Mouse (Mus musculus): ENCODE results near the gene Pcbp2. TPM values are rescaled to one million over a fixed set of nuclear protein-coding genes. Genes with fewer than 3 reads are reported as not detected.

Pcbp2 gene
- polyA plus RNA-seq, 1 experiment = 432 TPM

GRCm38 (mm10) chr15:102446448-102446847 is 23.9 kb upstream of the Pcbp2 start:
- H3K27ac ChIP-seq (ENCODE audit: insufficient read depth, low read length) = no peak overlapping the region
- no peak for TF ChIP-seq POLR2A (IDR thresholded peaks at IDR 0.05; ENCODE audit: extremely low read depth, insufficient read depth, low read length)
- TF ChIP-seq CTCF (IDR thresholded peaks at IDR 0.05; ENCODE audit: extremely low read depth, insufficient read depth, low read length) = no peak
- no peak overlapping the region for H3K4me3 ChIP-seq (ENCODE audit: insufficient read depth, low read length)
- H3K4me1 ChIP-seq (ENCODE audit: control insufficient read depth, insufficient read depth, low read length) = no peaks in the 10 kb centered on the region

- H3K4me3 ChIP-seq (ENCODE audit: insufficient read depth, low read length) = no peak overlapping the region
- no peak overlapping the region for H3K27ac ChIP-seq (ENCODE audit: insufficient read depth, low read length)
- TF ChIP-seq POLR2A (IDR thresholded peaks at IDR 0.05; ENCODE audit: extremely low read depth, insufficient read depth, low read length) (no peak), CTCF (IDR thresholded peaks at IDR 0.05; ENCODE audit: extremely low read depth, insufficient read depth, low read length) (no peak)
- H3K4me1 ChIP-seq (ENCODE audit: control insufficient read depth, insufficient read depth, low read length) = no peaks in the 10 kb centered on the region
Measured at GRCm38 (mm10) chr15:102449366-102449765, 21.0 kb upstream of the Pcbp2 start.

GRCm38 (mm10) chr15:102450928-102451327 is 19.4 kb upstream of the Pcbp2 start:
- Histone ChIP-seq H3K4me3 (ENCODE audit: insufficient read depth, low read length) (no peak overlapping the region), H3K4me1 (ENCODE audit: control insufficient read depth, insufficient read depth, low read length) (no peaks in the 10 kb centered on the region), H3K27ac (ENCODE audit: insufficient read depth, low read length) (no peak overlapping the region)
- TF ChIP-seq CTCF (IDR thresholded peaks at IDR 0.05; ENCODE audit: extremely low read depth, insufficient read depth, low read length) (no peak), POLR2A (IDR thresholded peaks at IDR 0.05; ENCODE audit: extremely low read depth, insufficient read depth, low read length) (no peak)

- TF ChIP-seq POLR2A (IDR thresholded peaks at IDR 0.05; ENCODE audit: extremely low read depth, insufficient read depth, low read length) = no peak
- TF ChIP-seq CTCF (IDR thresholded peaks at IDR 0.05; ENCODE audit: extremely low read depth, insufficient read depth, low read length) = no peak
- no peak overlapping the region for H3K27ac ChIP-seq (ENCODE audit: insufficient read depth, low read length)
- H3K4me1 ChIP-seq (ENCODE audit: control insufficient read depth, insufficient read depth, low read length) = no peaks in the 10 kb centered on the region
- H3K4me3 ChIP-seq (ENCODE audit: insufficient read depth, low read length) = no peak overlapping the region
Measured at GRCm38 (mm10) chr15:102451666-102452430, 18.5 kb upstream of the Pcbp2 start.

GRCm38 (mm10) chr15:102455993-102456392 is 14.3 kb upstream of the Pcbp2 start:
- TF ChIP-seq CTCF (IDR thresholded peaks at IDR 0.05; ENCODE audit: extremely low read depth, insufficient read depth, low read length) = peak; percentile 29
- no peak for TF ChIP-seq POLR2A (IDR thresholded peaks at IDR 0.05; ENCODE audit: extremely low read depth, insufficient read depth, low read length)
- no peaks in the 10 kb centered on the region for H3K4me1 ChIP-seq (ENCODE audit: control insufficient read depth, insufficient read depth, low read length)
- no peak overlapping the region for H3K27ac ChIP-seq (ENCODE audit: insufficient read depth, low read length)
- no peak overlapping the region for H3K4me3 ChIP-seq (ENCODE audit: insufficient read depth, low read length)

- Histone ChIP-seq H3K4me1 (ENCODE audit: control insufficient read depth, insufficient read depth, low read length) (no peaks in the 10 kb centered on the region), H3K4me3 (ENCODE audit: insufficient read depth, low read length) (peak overlapping the region; percentile 54; the same call in 1 of the 2 replicates), H3K27ac (ENCODE audit: insufficient read depth, low read length) (no peak overlapping the region)
- TF ChIP-seq CTCF (IDR thresholded peaks at IDR 0.05; ENCODE audit: extremely low read depth, insufficient read depth, low read length) (no peak), POLR2A (IDR thresholded peaks at IDR 0.05; ENCODE audit: extremely low read depth, insufficient read depth, low read length) (no peak)
Measured at GRCm38 (mm10) chr15:102458050-102458736, 12.1 kb upstream of the Pcbp2 start.

- Histone ChIP-seq H3K27ac (ENCODE audit: insufficient read depth, low read length) (no peak within 1 kb of the TSS), H3K4me1 (ENCODE audit: control insufficient read depth, insufficient read depth, low read length) (no peaks in the 10 kb centered on the region), H3K4me3 (ENCODE audit: insufficient read depth, low read length) (peak within 1 kb of the TSS; percentile 54)
- TF ChIP-seq POLR2A (IDR thresholded peaks at IDR 0.05; ENCODE audit: extremely low read depth, insufficient read depth, low read length) (peak; percentile 63; the same call in 1 of the 2 replicates), CTCF (IDR thresholded peaks at IDR 0.05; ENCODE audit: extremely low read depth, insufficient read depth, low read length) (peak; percentile 52)
Measured at GRCm38 (mm10) chr15:102458904-102459317, 11.4 kb upstream of the Pcbp2 start, which contains the start of gene Prr13. Gene Prr13, plus strand, starts transcription at chr15:102459028.

- Histone ChIP-seq H3K27ac (ENCODE audit: insufficient read depth, low read length) (no peak overlapping the region), H3K4me3 (ENCODE audit: insufficient read depth, low read length) (peak overlapping the region; percentile 54), H3K4me1 (ENCODE audit: control insufficient read depth, insufficient read depth, low read length) (no peaks in the 10 kb centered on the region)
- TF ChIP-seq CTCF (IDR thresholded peaks at IDR 0.05; ENCODE audit: extremely low read depth, insufficient read depth, low read length) = no peak
- no peak for TF ChIP-seq POLR2A (IDR thresholded peaks at IDR 0.05; ENCODE audit: extremely low read depth, insufficient read depth, low read length)
Measured at GRCm38 (mm10) chr15:102459381-102459780, 11.0 kb upstream of the Pcbp2 start.

- no peak overlapping the region for H3K27ac ChIP-seq (ENCODE audit: insufficient read depth, low read length)
- TF ChIP-seq POLR2A (IDR thresholded peaks at IDR 0.05; ENCODE audit: extremely low read depth, insufficient read depth, low read length) = no peak
- no peak for TF ChIP-seq CTCF (IDR thresholded peaks at IDR 0.05; ENCODE audit: extremely low read depth, insufficient read depth, low read length)
- no peak overlapping the region; the same call in 1 of the 2 replicates for H3K4me3 ChIP-seq (ENCODE audit: insufficient read depth, low read length)
- no peaks in the 10 kb centered on the region for H3K4me1 ChIP-seq (ENCODE audit: control insufficient read depth, insufficient read depth, low read length)
Measured at GRCm38 (mm10) chr15:102459847-102460246, 10.5 kb upstream of the Pcbp2 start.
